Mouse (Mus musculus) megakaryocyte progenitor cell, adult 5-6 weeks (primary cell): ENCODE data around the gene Tgfbr1. TPM values are rescaled to one million over a fixed set of nuclear protein-coding genes. Genes with fewer than 3 reads are reported as not detected.

Experiments used
- total RNA-seq, 2 experiments: library from RNA; stranded (forward) in 1 of 2; stranded (reverse) in 1 of 2; fragments of 157-497, 149-512 nt in 1 of 2; fragments of 200-1000 nt in 1 of 2; gene quantifications; 2 replicates each; pipeline versions ENCODE4 v1.2.3 to v1.2.4; 2015 to 2017

Gene Tgfbr1
- total RNA-seq, 2 experiments from 2014 or later: 19.5 to 19.9 TPM

Other genes with a start within 250 kb of the Tgfbr1 start
- not detected in 2 replicates for gene Col15a1, start 145.1 kb upstream of the Tgfbr1 start, total RNA-seq (2015)
- gene Col15a1, start 145.1 kb upstream of the Tgfbr1 start, total RNA-seq (2017): 0.17 TPM in 2 replicates
- 43.4 and 48.4 TPM in 2 replicates for gene Alg2, start 121.1 kb downstream of the Tgfbr1 start, total RNA-seq (2015)
- gene Alg2, start 121.1 kb downstream of the Tgfbr1 start, total RNA-seq (2017): 18.0 and 19.5 TPM in 2 replicates
- 584 and 670 TPM in 2 replicates for gene Sec61b, start 121.4 kb downstream of the Tgfbr1 start, total RNA-seq (2015)
- 230 and 279 TPM in 2 replicates for gene Sec61b, start 121.4 kb downstream of the Tgfbr1 start, total RNA-seq (2017)